In the genomic region with DNA sequence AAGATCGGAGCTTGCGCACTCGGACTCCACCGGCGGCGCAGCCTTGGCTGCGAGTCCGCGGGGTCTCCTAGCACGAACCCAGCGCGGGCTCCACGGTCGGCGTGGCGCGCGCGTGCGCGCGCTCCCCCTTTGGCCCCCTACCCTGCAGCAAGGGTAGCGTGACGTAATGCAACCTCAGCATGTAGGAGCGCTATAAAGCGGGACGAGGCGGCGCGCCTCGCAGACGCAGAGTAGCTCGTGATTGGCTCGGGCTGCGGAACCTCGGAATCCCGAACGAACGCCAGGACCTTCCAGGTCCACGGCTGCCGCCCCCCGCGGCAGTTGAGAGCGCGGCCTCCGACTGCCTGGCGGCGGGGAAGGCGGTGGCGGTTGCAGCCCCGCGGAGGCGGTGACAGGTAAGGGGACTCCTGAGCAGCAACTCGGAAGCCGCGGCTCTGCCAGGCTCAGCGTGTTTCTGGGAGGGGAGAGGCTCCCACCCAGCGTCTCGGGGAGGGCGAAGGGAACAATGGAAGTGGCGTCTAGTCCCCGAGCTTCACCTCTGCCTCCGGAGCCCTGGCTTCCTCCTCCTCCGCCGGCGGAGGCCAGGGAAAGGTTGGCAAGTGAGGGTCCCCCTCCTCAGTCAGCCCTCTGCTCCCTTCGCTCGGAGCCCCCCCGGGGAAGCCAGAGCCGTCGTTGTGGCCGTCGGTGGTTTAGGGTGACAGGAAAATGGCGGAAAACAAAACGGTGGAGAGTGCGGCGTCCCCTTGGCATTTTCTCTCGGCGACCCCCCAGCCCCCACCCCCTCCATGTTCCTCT, we compare ENCODE assay signal across 8 mouse cellular contexts. TPM values are rescaled to one million over a fixed set of nuclear protein-coding genes. Genes with fewer than 3 reads are reported as not detected.
DNase-seq lines count a peak whose midpoint lies in the region; ATAC-seq and TF ChIP-seq lines count a peak whose summit lies in the region.
"Had no signal": no experiment of that assay in that cellular context is flagged by ENCODE, and none has a peak within 500 bp of the region (broad histone marks: within the 10 kb centered on the region; RNA-seq: fewer than 3 reads in every experiment).

A gene (plus strand): TSS at position 16 of the 795 bp plus-strand sequence.

- H3K27ac ChIP-seq in brown adipose tissue, adult 24 weeks (replicated peaks; ENCODE audit: low read depth, low read length): no peak within 1 kb of the TSS
- H3K27ac ChIP-seq in heart, embryonic 10.5 days: peak within 1 kb of the TSS; percentile 88
- H3K27ac ChIP-seq in limb, embryonic 14.5 days (replicated peaks; ENCODE audit: low read depth, low read length): peak within 1 kb of the TSS; percentile 76
- H3K27ac ChIP-seq in midbrain, embryonic 16.5 days (ENCODE audit: low read length): peak within 1 kb of the TSS; percentile 89
- H3K27ac ChIP-seq: macrophage had no signal

- 13% methylated on average over 76 of the region's 79 CpGs for WGBS in heart, embryonic 10.5 days
- WGBS in limb, embryonic 14.5 days: 9% methylated on average over 46 of the region's 79 CpGs
- WGBS in midbrain, embryonic 16.5 days: 19% methylated on average over 70 of the region's 79 CpGs

- H3K4me3 ChIP-seq in brown adipose tissue, adult 24 weeks (ENCODE audit: insufficient read depth, low read depth, low read length): peak within 1 kb of the TSS; percentile 65
- H3K4me3 ChIP-seq in heart, embryonic 10.5 days: peak within 1 kb of the TSS; percentile 68
- H3K4me3 ChIP-seq in limb, embryonic 14.5 days (replicated peaks; ENCODE audit: low read length): peak within 1 kb of the TSS; percentile 58
- peak within 1 kb of the TSS; percentile 65 for H3K4me3 ChIP-seq in midbrain, embryonic 16.5 days (ENCODE audit: low read depth, low read length)

- H3K4me1 ChIP-seq in brown adipose tissue, adult 24 weeks (ENCODE audit: control insufficient read depth, insufficient read depth, insufficient read length, low read length): no peaks in the 10 kb centered on the region
- no peaks in the 10 kb centered on the region for H3K4me1 ChIP-seq in heart, embryonic 10.5 days
- no peaks in the 10 kb centered on the region for H3K4me1 ChIP-seq in limb, embryonic 14.5 days (ENCODE audit: control insufficient read depth, insufficient read depth, low read length)
- peaks cover 2% of the 10 kb centered on the region; the same call in 1 of the 2 replicates for H3K4me1 ChIP-seq in midbrain, embryonic 16.5 days (ENCODE audit: control insufficient read depth, insufficient read depth, low read length)

- ATAC-seq in limb, embryonic 14.5 days (ENCODE audit: low FRiP score, low read depth): peak; percentile 98
- peak; percentile 97 for ATAC-seq in midbrain, embryonic 16.5 days

- H3K9me3 ChIP-seq in heart, embryonic 10.5 days: no peaks in the 10 kb centered on the region
- H3K9me3 ChIP-seq in limb, embryonic 14.5 days (ENCODE audit: control insufficient read depth, low read length): no peaks in the 10 kb centered on the region
- H3K9me3 ChIP-seq in midbrain, embryonic 16.5 days (replicated peaks; ENCODE audit: control insufficient read depth, low read length, poor library complexity, severe bottlenecking): no peaks in the 10 kb centered on the region

- no peaks in the 10 kb centered on the region for H3K27me3 ChIP-seq in heart, embryonic 10.5 days (ENCODE audit: insufficient read depth, poor library complexity, severe bottlenecking)
- H3K27me3 ChIP-seq in limb, embryonic 14.5 days (ENCODE audit: control insufficient read depth, insufficient read depth, low read length): no peaks in the 10 kb centered on the region
- no peaks in the 10 kb centered on the region for H3K27me3 ChIP-seq in midbrain, embryonic 16.5 days (ENCODE audit: control insufficient read depth, insufficient read depth, low read depth, low read length)

- TF ChIP-seq POLR2A in limb, embryonic 14.5 days (IDR thresholded peaks at IDR 0.05; ENCODE audit: borderline replicate concordance, extremely low read depth, insufficient read depth, insufficient read length): 0 out of 2 replicates have a peak, but pooled peaks have one; percentile 30

- DNase-seq in embryo, embryonic 11 days: peak; percentile 90
- DNase-seq in heart, embryonic 10.5 days (ENCODE audit: low spot score): peak; percentile 92
- peak; percentile 22 for DNase-seq in kidney, adult 9 months
- peak; percentile 89 for DNase-seq in limb, embryonic 14.5 days (ENCODE audit: low spot score)
- peak; percentile 70 for DNase-seq in testis, postnatal 10 days (ENCODE audit: low spot score)

- H3K36me3 ChIP-seq in heart, embryonic 10.5 days: no peaks in the 10 kb centered on the region
- no peaks in the 10 kb centered on the region for H3K36me3 ChIP-seq in limb, embryonic 14.5 days (ENCODE audit: control insufficient read depth, insufficient read depth, low read length)
- no peaks in the 10 kb centered on the region for H3K36me3 ChIP-seq in midbrain, embryonic 16.5 days (ENCODE audit: control insufficient read depth, insufficient read depth, low read length)

- H3K4me2 ChIP-seq in limb, embryonic 14.5 days (replicated peaks; ENCODE audit: low read depth, low read length, severe bottlenecking): peak within 1 kb of the TSS; percentile 48
- H3K4me2 ChIP-seq in midbrain, embryonic 16.5 days (ENCODE audit: low read length): peak within 1 kb of the TSS; percentile 51

- peak within 1 kb of the TSS; percentile 77 for H3K9ac ChIP-seq in limb, embryonic 14.5 days (ENCODE audit: low read depth, low read length, severe bottlenecking)
- H3K9ac ChIP-seq in midbrain, embryonic 16.5 days (ENCODE audit: low read depth, low read length): peak within 1 kb of the TSS; percentile 89

RNA-seq across cellular contexts. Expression of the gene that starts here (rescaled TPM):
- polyA plus RNA-seq in brown adipose tissue, adult 24 weeks (2012; ENCODE audit: insufficient read depth, insufficient read length, missing spikeins): not detected in 2 replicates
- polyA plus RNA-seq in heart, embryonic 10.5 days (2016; fragmentation: Nextera tagmentation; extraction: Ambion mirVana): 9.3 and 10.1 TPM in 2 replicates
- 10.3 and 12.1 TPM in 2 replicates for polyA plus RNA-seq in limb, embryonic 14.5 days (2012; rRNA removed)
- 13.7 and 14.7 TPM in 2 replicates for polyA plus RNA-seq in limb, embryonic 14.5 days (2014; fragmentation: Nextera tagmentation; extraction: Ambion mirVana)
- 37.3 and 37.8 TPM in 2 replicates for polyA plus RNA-seq in midbrain, embryonic 16.5 days (2015; fragmentation: Nextera tagmentation; extraction: Ambion mirVana)
- polyA plus RNA-seq: macrophage had no signal

Comparison
In these comparisons a context has a peak if more than half of its experiments do, and no peak if none do; other contexts are left out.
1. DNase-seq: peak in every context shown above with its lines; median percentile 92 in heart, embryonic 10.5 days; 90 in embryo, embryonic 11 days; 89 in limb, embryonic 14.5 days; 70 in testis, postnatal 10 days; 22 in kidney, adult 9 months.